Mouse (Mus musculus): ENCODE results near the gene Chfr. TPM values are rescaled to one million over a fixed set of nuclear protein-coding genes. Genes with fewer than 3 reads are reported as not detected.
A peak's percentile ranks its signal among the peaks of the same experiment; 100 is the strongest.
"Not testable (repeated sequence)": the region's sequence is repeated elsewhere in the genome, so short reads cannot be mapped to it uniquely, and the experiment has no call there.

Gene Chfr
- total RNA-seq, 4 experiments from 2014 or later, result 46.2 to 67.9 (median 48.7) TPM

GRCm38 (mm10) chr5:110107581-110108304 lies 27.9 kb upstream of the Chfr start, which contains the start of gene Gtpbp6:
Gene Gtpbp6, minus strand, starts transcription at chr5:110108197.
- DNase-seq (ENCODE audit: low spot score in 2 of 2), result peak; percentile 94 to 95

- DNase-seq (ENCODE audit: low spot score in 2 of 2), result no peak
These were observed 27.4 kb upstream of the Chfr start for GRCm38 (mm10) chr5:110108305-110108628.

GRCm38 (mm10) chr5:110109991-110110441 lies 25.6 kb upstream of the Chfr start, which contains the start of gene Zfp605:
Gene Zfp605, plus strand, starts transcription at chr5:110110092.
- DNase-seq (ENCODE audit: low spot score in 2 of 2), result peak; percentile 92 to 95

DNA sequence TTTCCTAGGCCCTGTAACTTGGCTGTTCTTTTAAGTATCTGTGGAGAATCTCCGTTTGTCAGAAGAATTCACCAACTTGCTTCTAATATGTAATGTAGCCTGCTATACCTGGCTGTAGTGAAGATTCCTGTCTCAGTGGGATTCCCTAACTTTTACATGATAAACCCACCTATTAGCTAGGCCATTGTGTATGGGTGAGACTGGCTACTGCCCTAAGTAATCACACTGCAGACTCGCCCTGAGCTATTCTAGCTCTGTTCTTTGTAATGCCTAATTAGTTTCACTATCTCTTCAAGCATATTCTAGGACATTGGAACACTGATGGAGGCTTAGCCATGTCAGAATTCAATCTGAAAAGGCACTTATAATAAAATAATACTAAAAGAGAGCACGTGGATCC lies 13.3 kb upstream of the Chfr start:
- not testable (repeated sequence) for DNase-seq (ENCODE audit: low spot score in 2 of 2)

- no peak for DNase-seq (ENCODE audit: low spot score in 2 of 2)
These were observed 434 bp downstream of the Chfr start for GRCm38 (mm10) chr5:110136087-110136464.

- no peak for DNase-seq (ENCODE audit: low spot score in 2 of 2)
These were observed 2.2 kb downstream of the Chfr start for GRCm38 (mm10) chr5:110137816-110138215.

GRCm38 (mm10) chr5:110139325-110139724 lies 3.7 kb downstream of the Chfr start:
- no peak for DNase-seq (ENCODE audit: low spot score in 2 of 2)

- DNase-seq (ENCODE audit: low spot score in 2 of 2), result no peak
These were observed 4.8 kb downstream of the Chfr start for GRCm38 (mm10) chr5:110140424-110140823.

GRCm38 (mm10) chr5:110142309-110142708 lies 6.7 kb downstream of the Chfr start:
- no peak for DNase-seq (ENCODE audit: low spot score in 2 of 2)

GRCm38 (mm10) chr5:110143007-110143406 lies 7.4 kb downstream of the Chfr start:
- DNase-seq (ENCODE audit: low spot score in 2 of 2), result no peak

DNA sequence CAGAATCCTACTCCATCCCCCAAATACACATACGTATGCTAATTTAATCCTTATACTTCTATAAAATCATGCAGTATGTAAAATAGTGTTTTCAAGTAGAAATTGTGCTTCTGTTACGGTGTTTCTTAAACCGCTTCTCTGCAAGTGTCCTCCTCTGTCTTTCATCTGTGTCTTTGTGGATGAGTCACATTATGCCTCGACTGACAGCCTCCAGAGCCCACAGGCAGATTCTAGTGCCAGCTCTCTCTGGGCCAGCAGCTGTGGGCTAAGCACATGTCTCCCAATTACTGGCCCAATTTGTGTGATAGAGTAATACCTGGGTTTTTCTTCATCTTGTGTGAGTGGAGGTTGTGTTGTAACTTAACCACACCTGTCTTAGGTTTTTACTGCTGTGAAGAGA lies 33.7 kb downstream of the Chfr start:
- DNase-seq (ENCODE audit: low spot score in 2 of 2), result no peak

DNA sequence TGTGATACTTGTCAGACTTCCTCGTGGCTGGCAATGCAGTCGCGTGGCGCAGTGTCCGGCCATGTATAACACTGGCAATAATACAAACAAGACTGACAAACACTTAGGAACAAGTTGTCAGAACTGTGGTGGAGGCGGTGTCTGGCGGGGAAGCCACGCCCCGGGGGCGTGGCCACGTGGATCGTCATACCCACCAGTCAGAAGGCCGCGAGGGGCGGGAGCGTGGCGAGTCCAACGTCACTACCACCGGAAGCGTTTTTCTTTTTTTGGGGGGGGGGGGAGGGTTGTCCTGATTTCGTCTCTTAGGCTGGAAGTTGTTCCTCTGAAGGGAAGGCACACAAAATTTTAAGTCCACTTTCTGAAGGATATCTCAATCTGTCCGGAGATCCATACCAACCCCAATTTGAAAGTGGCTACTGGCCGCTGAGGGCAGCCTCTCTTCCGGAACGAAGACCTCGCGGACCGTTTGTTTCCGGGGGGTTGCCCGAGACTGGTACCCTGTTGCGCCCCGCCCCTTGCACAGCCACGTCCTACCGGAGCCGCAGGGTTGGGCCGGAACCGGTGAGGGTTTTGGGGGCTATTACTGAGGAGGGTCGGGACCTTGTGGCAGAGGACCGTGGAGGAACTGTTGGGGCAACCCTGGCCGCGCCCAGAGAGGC lies 40.8 kb downstream of the Chfr start, which contains the start of gene Golga3:
Gene Golga3, plus strand, starts transcription at position 340 of the 659 bp plus-strand sequence.
- DNase-seq (ENCODE audit: low spot score in 2 of 2), result peak; percentile 85 to 89

- DNase-seq (ENCODE audit: low spot score in 2 of 2), result no peak
These were observed 41.4 kb downstream of the Chfr start for GRCm38 (mm10) chr5:110177021-110177420.

DNA sequence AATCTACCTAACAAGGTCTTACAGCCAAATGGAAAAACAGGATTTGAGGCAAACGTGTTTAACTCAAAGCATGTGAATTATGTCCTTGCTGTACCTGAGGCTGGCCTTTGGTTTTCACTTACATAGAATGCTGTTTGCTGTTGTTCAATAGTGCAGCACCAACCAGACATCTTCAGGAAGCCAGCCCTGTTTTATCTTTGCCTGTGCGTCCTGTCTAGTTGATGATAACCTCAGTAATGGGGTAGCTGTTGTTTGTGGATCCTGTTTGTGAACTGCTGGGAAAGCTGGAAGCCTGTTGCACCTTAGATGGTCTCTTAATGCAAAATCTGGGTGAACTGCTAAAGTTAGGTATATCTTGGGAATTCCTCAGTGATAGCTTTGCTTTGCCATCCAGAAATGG lies 43.0 kb downstream of the Chfr start:
- DNase-seq (ENCODE audit: low spot score in 2 of 2), result no peak

DNA sequence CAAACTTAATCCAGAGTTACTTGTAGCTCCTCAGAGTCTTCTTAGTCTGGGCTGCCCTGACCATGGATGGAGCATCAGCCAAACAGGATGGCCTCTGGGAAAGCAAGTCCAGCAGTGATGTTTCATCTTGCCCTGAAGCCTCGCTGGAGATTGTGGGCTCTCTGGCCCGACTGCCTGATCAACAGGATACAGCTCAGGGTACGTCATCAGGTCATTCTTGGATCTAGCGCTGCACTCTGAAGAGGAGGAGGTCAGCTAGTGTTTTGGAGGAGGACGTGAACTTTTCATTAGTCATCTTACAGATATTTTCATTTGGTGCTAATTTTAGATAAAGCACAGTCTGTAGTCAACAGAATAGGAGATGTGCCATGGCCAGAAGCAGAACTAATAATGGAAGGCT lies 46.1 kb downstream of the Chfr start:
- DNase-seq (ENCODE audit: low spot score in 2 of 2), result no peak

- no peak for DNase-seq (ENCODE audit: low spot score in 2 of 2)
These were observed 67.7 kb downstream of the Chfr start for GRCm38 (mm10) chr5:110203164-110203895.

DNA sequence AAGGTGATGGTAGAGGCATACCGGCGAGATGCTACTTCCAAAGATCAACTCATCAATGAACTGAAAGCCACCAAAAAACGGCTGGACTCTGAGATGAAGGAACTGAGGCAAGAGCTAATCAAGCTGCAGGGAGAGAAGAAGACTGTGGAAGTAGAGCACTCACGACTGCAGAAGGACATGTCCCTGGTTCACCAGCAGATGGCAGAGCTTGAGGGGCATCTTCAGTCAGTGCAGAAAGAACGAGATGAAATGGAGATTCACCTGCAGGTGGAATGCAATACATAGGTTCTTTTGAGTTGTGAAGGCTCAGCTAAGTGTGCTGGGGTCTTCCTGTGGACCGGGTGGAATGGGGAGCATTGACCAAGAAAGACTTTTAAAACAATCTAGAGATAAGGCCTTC lies 69.1 kb downstream of the Chfr start:
- DNase-seq (ENCODE audit: low spot score in 2 of 2), result no peak

GRCm38 (mm10) chr5:110211312-110211711 lies 75.7 kb downstream of the Chfr start:
- DNase-seq (ENCODE audit: low spot score in 2 of 2), result no peak

GRCm38 (mm10) chr5:110216780-110217179 lies 81.1 kb downstream of the Chfr start:
- DNase-seq (ENCODE audit: low spot score in 2 of 2), result no peak

DNA sequence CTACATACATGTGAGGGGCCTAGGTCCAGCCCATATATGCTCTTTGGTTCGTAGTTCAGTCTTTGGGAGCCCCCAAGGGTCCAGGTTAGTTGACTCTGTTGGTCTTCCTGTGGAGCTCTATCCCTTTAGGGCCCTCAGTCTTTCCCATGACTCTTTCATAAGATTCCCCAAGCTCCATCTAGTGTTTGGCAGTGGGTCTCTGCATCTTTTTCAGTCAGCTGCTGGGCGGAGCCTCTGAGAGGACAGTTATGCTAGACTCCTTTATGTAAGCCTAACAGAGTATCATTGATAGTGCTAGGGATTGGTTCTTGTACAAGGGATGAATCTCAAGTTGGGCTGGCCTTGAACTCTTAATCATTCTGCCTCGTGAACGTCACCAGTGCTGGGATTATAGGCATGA lies 84.7 kb downstream of the Chfr start:
- DNase-seq (ENCODE audit: low spot score in 2 of 2), result no peak

All from layer of hippocampus, adult 8-10 months (tissue).